Mouse (Mus musculus) myocyte (in vitro differentiated cells): ENCODE results near the gene Ganab. TPM values are rescaled to one million over a fixed set of nuclear protein-coding genes. Genes with fewer than 3 reads are reported as not detected.

ENCODE experiments used
- H3K27me3 ChIP-seq: one replicate; pipeline ENCODE4 v1.6.1; 2011; ENCODE audit not compliant: control insufficient read depth, insufficient read depth, insufficient read length
- H3K36me3 ChIP-seq: one replicate; pipeline ENCODE4 v1.6.1; 2011; ENCODE audit not compliant: control insufficient read depth, insufficient read depth
- H3K4me2 ChIP-seq: one replicate; pipeline ENCODE4 v1.6.1; 2011; ENCODE audit warnings: low read depth, control low read depth
- H3K4me3 ChIP-seq: one replicate; pipeline ENCODE4 v1.5.1; 2011; ENCODE audit warnings: mild to moderate bottlenecking, control low read depth, moderate library complexity
- H3K79me2 ChIP-seq: one replicate; pipeline ENCODE4 v1.6.1; 2011; ENCODE audit not compliant: control insufficient read depth, insufficient read depth
- H3ac ChIP-seq: one replicate; pipeline ENCODE4 v1.6.1; 2011; ENCODE audit not compliant: control insufficient read depth, insufficient read length
- CEBPB ChIP-seq: IDR thresholded peaks from 2 replicates; pipeline ENCODE4 v1.6.1; 2011; ENCODE audit warnings: mild to moderate bottlenecking, moderate library complexity; ENCODE audit not compliant: poor library complexity, insufficient read depth, severe bottlenecking
- E2F4 ChIP-seq: IDR thresholded peaks from one replicate; pipeline ENCODE4 v1.6.1; 2011; ENCODE audit warnings: mild to moderate bottlenecking, control low read depth, moderate library complexity; ENCODE audit not compliant: insufficient read depth
- MAX ChIP-seq: IDR thresholded peaks from one replicate; pipeline ENCODE4 v1.6.1; 2011; ENCODE audit warnings: low read depth, mild to moderate bottlenecking, control low read depth
- MYOD1 ChIP-seq, 3 experiments: IDR thresholded peaks; one replicate each; pipeline ENCODE4 v1.6.1; 2011; ENCODE audit warnings: control low read depth in 2 of 3, low read depth in 2 of 3, mild to moderate bottlenecking in 2 of 3, moderate library complexity in 1 of 3; ENCODE audit not compliant: insufficient read length in 2 of 3, control insufficient read depth in 1 of 3
- MYOG ChIP-seq, 3 experiments: IDR thresholded peaks; one replicate each; pipeline ENCODE4 v1.6.1; 2011; ENCODE audit warnings: control low read depth in 2 of 3, low read depth in 2 of 3, mild to moderate bottlenecking in 2 of 3; ENCODE audit not compliant: insufficient read length in 2 of 3, control insufficient read depth in 1 of 3, insufficient read depth in 1 of 3
- POLR2A ChIP-seq: IDR thresholded peaks from one replicate; pipeline ENCODE4 v1.6.1; 2011; ENCODE audit warnings: low read depth, mild to moderate bottlenecking, control low read depth, moderate library complexity; ENCODE audit not compliant: insufficient read length
- POLR2AphosphoS2 ChIP-seq: IDR thresholded peaks from one replicate; pipeline ENCODE4 v1.6.1; 2011; ENCODE audit warnings: low read depth, control low read depth; ENCODE audit not compliant: insufficient read length
- REST ChIP-seq: IDR thresholded peaks from one replicate; pipeline ENCODE4 v1.6.1; 2011; ENCODE audit warnings: mild to moderate bottlenecking, control low read depth, moderate library complexity; ENCODE audit not compliant: insufficient read depth, insufficient read length
- SRF ChIP-seq: IDR thresholded peaks from one replicate; pipeline ENCODE4 v1.6.1; 2011; ENCODE audit warnings: low read depth; ENCODE audit not compliant: control insufficient read depth, insufficient read length
- TCF12 ChIP-seq: IDR thresholded peaks from one replicate; pipeline ENCODE4 v1.6.1; 2011; ENCODE audit warnings: mild to moderate bottlenecking, control low read depth; ENCODE audit not compliant: poor library complexity, insufficient read depth, severe bottlenecking
- TCF3 ChIP-seq: IDR thresholded peaks from one replicate; pipeline ENCODE4 v1.6.1; 2011; ENCODE audit warnings: low read depth, control low read depth; ENCODE audit not compliant: insufficient read length
- USF1 ChIP-seq: IDR thresholded peaks from one replicate; pipeline ENCODE4 v1.6.1; 2011; ENCODE audit warnings: low read depth, mild to moderate bottlenecking, control low read depth, moderate library complexity
- polyA plus RNA-seq: library from polyadenylated mRNA; unstranded; fragments of >200 nt; fragmentation: generic; extraction: Trizol; gene quantifications from one replicate; pipeline ENCODE4 v1.2.1, GENCODE M21; 2012; ENCODE audit warnings: missing spikeins

Ganab gene
- polyA plus RNA-seq, 1 experiment = 109 TPM

GRCm38 (mm10) chr19:8941515-8942217 is 43.8 kb downstream of the Ganab start, which contains the start of gene Mta2:
TSS of gene Mta2 (plus strand) at chr19:8941875.
- H3K27me3 ChIP-seq = no peaks in the 10 kb centered on the region
- H3ac ChIP-seq = peak within 1 kb of the TSS; percentile 97
- TF ChIP-seq TCF3 (no peak), MAX (no peak), MYOG (IDR thresholded peaks at IDR 0.05; ENCODE audit: control insufficient read depth in 1 of 3, insufficient read depth in 1 of 3, insufficient read length in 2 of 3, low read depth in 2 of 3) (no peak), USF1 (no peak), MYOD1 (IDR thresholded peaks at IDR 0.05; ENCODE audit: control insufficient read depth in 1 of 3, insufficient read length in 2 of 3, low read depth in 2 of 3) (no peak), POLR2A (peak; percentile 80), POLR2AphosphoS2 (peak; percentile 84), SRF (peak; percentile 18), TCF12 (no peak), E2F4 (peak; percentile 16)
- H3K36me3 ChIP-seq = peaks cover 17% of the 10 kb centered on the region
- peak within 1 kb of the TSS; percentile 94 for H3K4me3 ChIP-seq
- H3K4me2 ChIP-seq = peak within 1 kb of the TSS; percentile 97
- H3K79me2 ChIP-seq = peaks cover 28% of the 10 kb centered on the region

GRCm38 (mm10) chr19:8942276-8942964 is 44.5 kb downstream of the Ganab start:
- TF ChIP-seq POLR2A (peak; percentile 26), MAX (no peak)
- H3K4me3 ChIP-seq = peak overlapping the region; percentile 94
- H3ac ChIP-seq = peak overlapping the region; percentile 97
- peaks cover 28% of the 10 kb centered on the region for H3K79me2 ChIP-seq
- H3K27me3 ChIP-seq = no peaks in the 10 kb centered on the region
- H3K4me2 ChIP-seq = peak overlapping the region; percentile 80
- H3K36me3 ChIP-seq = peaks cover 24% of the 10 kb centered on the region

- peak overlapping the region; percentile 80 for H3K4me2 ChIP-seq
- peak overlapping the region; percentile 94 for H3K4me3 ChIP-seq
- TF ChIP-seq TCF12 = no peak
- no peak for TF ChIP-seq SRF
- no peak for TF ChIP-seq MAX
- no peak for TF ChIP-seq MYOG (IDR thresholded peaks at IDR 0.05; ENCODE audit: control insufficient read depth in 1 of 3, insufficient read depth in 1 of 3, insufficient read length in 2 of 3, low read depth in 2 of 3)
- no peak for TF ChIP-seq TCF3
- TF ChIP-seq MYOD1 (IDR thresholded peaks at IDR 0.05; ENCODE audit: control insufficient read depth in 1 of 3, insufficient read length in 2 of 3, low read depth in 2 of 3) = no peak
- no peak for TF ChIP-seq POLR2AphosphoS2
- no peak for TF ChIP-seq POLR2A
- no peak for TF ChIP-seq CEBPB
- H3K27me3 ChIP-seq = no peaks in the 10 kb centered on the region
- H3K79me2 ChIP-seq = peaks cover 28% of the 10 kb centered on the region
- H3ac ChIP-seq = peak overlapping the region; percentile 97
- peaks cover 30% of the 10 kb centered on the region for H3K36me3 ChIP-seq
Measured at GRCm38 (mm10) chr19:8943047-8943446, 45.2 kb downstream of the Ganab start.

GRCm38 (mm10) chr19:8944062-8944461 is 46.2 kb downstream of the Ganab start:
- Histone ChIP-seq H3K4me3 (peak overlapping the region; percentile 94), H3K36me3 (peaks cover 40% of the 10 kb centered on the region), H3K4me2 (peak overlapping the region; percentile 80), H3ac (no peak overlapping the region), H3K27me3 (no peaks in the 10 kb centered on the region), H3K79me2 (peaks cover 28% of the 10 kb centered on the region)
- TF ChIP-seq POLR2A (no peak), MYOG (IDR thresholded peaks at IDR 0.05; ENCODE audit: control insufficient read depth in 1 of 3, insufficient read depth in 1 of 3, insufficient read length in 2 of 3, low read depth in 2 of 3) (no peak), SRF (no peak), REST (no peak)

GRCm38 (mm10) chr19:8944750-8945149 is 46.9 kb downstream of the Ganab start:
- H3K27me3 ChIP-seq = no peaks in the 10 kb centered on the region
- H3K4me2 ChIP-seq = peak overlapping the region; percentile 80
- peak overlapping the region; percentile 94 for H3K4me3 ChIP-seq
- no peak overlapping the region for H3ac ChIP-seq
- peaks cover 28% of the 10 kb centered on the region for H3K79me2 ChIP-seq
- H3K36me3 ChIP-seq = peaks cover 43% of the 10 kb centered on the region
- TF ChIP-seq USF1 = no peak
- TF ChIP-seq E2F4 = no peak
- no peak for TF ChIP-seq POLR2A
- no peak for TF ChIP-seq MAX
- TF ChIP-seq TCF3 = no peak
- TF ChIP-seq REST = no peak
- TF ChIP-seq MYOG (IDR thresholded peaks at IDR 0.05; ENCODE audit: control insufficient read depth in 1 of 3, insufficient read depth in 1 of 3, insufficient read length in 2 of 3, low read depth in 2 of 3) = no peak
- no peak for TF ChIP-seq TCF12
- TF ChIP-seq POLR2AphosphoS2 = no peak
- no peak for TF ChIP-seq CEBPB
- TF ChIP-seq MYOD1 (IDR thresholded peaks at IDR 0.05; ENCODE audit: control insufficient read depth in 1 of 3, insufficient read length in 2 of 3, low read depth in 2 of 3) = no peak
- TF ChIP-seq SRF = no peak
